In genomic region chr17:82999710-83000109, GRCm38 (mm10) we compare ENCODE assay signal across 21 mouse cellular contexts.
A peak's percentile ranks its signal among the peaks of the same experiment; 100 is the strongest.
DNase-seq lines count a peak whose midpoint lies in the region; ATAC-seq lines count a peak whose summit lies in the region.
"Had no signal": no experiment of that assay in that cellular context is flagged by ENCODE, and none has a peak within 500 bp of the region (broad histone marks: within the 10 kb centered on the region; RNA-seq: fewer than 3 reads in every experiment).

No protein-coding gene starts in this region.

- H3K27me3 ChIP-seq in kidney, embryonic 15.5 days = no peaks in the 10 kb centered on the region
- H3K27me3 ChIP-seq: forebrain, embryonic 13.5 days; heart, embryonic 13.5 days had no signal

- WGBS in kidney, embryonic 15.5 days = 44% methylated on average over 10 of the region's 10 CpGs

- H3K9ac ChIP-seq in kidney, embryonic 15.5 days = no peak overlapping the region
- H3K9ac ChIP-seq: forebrain, embryonic 13.5 days; heart, embryonic 13.5 days; hindbrain, embryonic 14.5 days had no signal

- H3K27ac ChIP-seq in kidney, embryonic 15.5 days = 0 out of 2 replicates have a peak overlapping the region, but pooled peaks have one; percentile 1
- H3K27ac ChIP-seq: forebrain, embryonic 10.5 days; forebrain, embryonic 13.5 days; heart, adult 2 months; heart, embryonic 10.5 days; heart, embryonic 13.5 days; hindbrain, embryonic 14.5 days had no signal

- peak overlapping the region; percentile 24; the same call in 1 of the 2 replicates for H3K4me2 ChIP-seq in kidney, embryonic 15.5 days
- H3K4me2 ChIP-seq: forebrain, embryonic 13.5 days; heart, embryonic 13.5 days; hindbrain, embryonic 14.5 days had no signal

- H3K4me1 ChIP-seq in kidney, embryonic 15.5 days = 0 out of 2 replicates have a peak, but pooled peaks cover 10% of the 10 kb centered on the region
- H3K4me1 ChIP-seq: forebrain, embryonic 10.5 days; forebrain, embryonic 13.5 days; heart, embryonic 10.5 days; heart, embryonic 13.5 days had no signal

- H3K9me3 ChIP-seq in kidney, embryonic 15.5 days (replicated peaks) = no peaks in the 10 kb centered on the region
- H3K9me3 ChIP-seq: forebrain, embryonic 10.5 days; forebrain, embryonic 13.5 days; heart, embryonic 10.5 days; heart, embryonic 13.5 days had no signal

- no peak overlapping the region for H3K4me3 ChIP-seq in kidney, embryonic 15.5 days (replicated peaks)
- H3K4me3 ChIP-seq: forebrain, embryonic 10.5 days; forebrain, embryonic 13.5 days; heart, adult 2 months; heart, embryonic 10.5 days; heart, embryonic 13.5 days had no signal

- H3K36me3 ChIP-seq in kidney, embryonic 15.5 days = no peaks in the 10 kb centered on the region
- H3K36me3 ChIP-seq: forebrain, embryonic 10.5 days; heart, embryonic 10.5 days; heart, embryonic 13.5 days had no signal

- ATAC-seq in kidney, embryonic 15.5 days (replicated peaks; ENCODE audit: low FRiP score) = 0 out of 2 replicates have a peak, but pooled peaks have one; percentile 55
- ATAC-seq: forebrain, embryonic 13.5 days; forebrain, embryonic 16.5 days had no signal

- DNase-seq in kidney, adult 8-10 months = no peak
- peak; percentile 7 for DNase-seq in kidney, postnatal 10 days
- DNase-seq in kidney, postnatal 14 days = no peak
- DNase-seq in retina, postnatal 1 day = peak; percentile 10
- no peak for DNase-seq in retina, embryonic 14.5 days (ENCODE audit: low spot score)
- DNase-seq: adrenal gland, postnatal 10 days; adrenal gland, postnatal 36 days; cerebellum, adult 18-20 months; cerebellum, adult 9-10 months; gastrocnemius, postnatal 10 days; gastrocnemius, postnatal 36 days; heart, adult 2 months; heart, postnatal 14 days; heart, postnatal 4 days had no signal

Comparison
In these comparisons a context has a peak if more than half of its experiments do, and no peak if none do; other contexts are left out.
1. DNase-seq: peak in kidney, postnatal 10 days (single experiment) and retina, postnatal 1 day (single experiment); none in kidney, adult 8-10 months (0 of 2), kidney, postnatal 14 days (single experiment) and retina, embryonic 14.5 days (single experiment).